Mouse (Mus musculus) lung, embryonic 14.5 days (tissue): ENCODE data around the gene Gm21981. TPM values are rescaled to one million over a fixed set of nuclear protein-coding genes. Genes with fewer than 3 reads are reported as not detected.

ENCODE experiments used
- ATAC-seq: fragments of 200-750 bp; cut with Nextera tagmentation; 2 replicates; pipeline ENCODE4 v1.8.0; 2017; ENCODE audit warnings: mild to moderate bottlenecking, moderate TSS enrichment, moderate library complexity; ENCODE audit not compliant: insufficient read depth
- DNase-seq: peaks from one replicate; pipeline ENCODE4 v3.0.0-alpha.2; 2015
- H3K27ac ChIP-seq: fragments of 300-500 bp; sonication (generic); 2 replicates; pipeline ENCODE4 v1.5.1; 2014; ENCODE audit warnings: low read depth, mild to moderate bottlenecking, moderate library complexity
- H3K27me3 ChIP-seq: fragments of 300-500 bp; sonication (generic); 2 replicates; pipeline ENCODE4 v1.6.1; 2014; ENCODE audit warnings: low read length, control low read depth; ENCODE audit not compliant: insufficient read depth
- H3K36me3 ChIP-seq: fragments of 300-500 bp; sonication (generic); 2 replicates; pipeline ENCODE4 v1.6.1; 2014; ENCODE audit warnings: control low read depth; ENCODE audit not compliant: insufficient read depth
- H3K4me1 ChIP-seq: fragments of 300-500 bp; sonication (generic); 2 replicates; pipeline ENCODE4 v1.6.1; 2014; ENCODE audit warnings: antibody characterized with exemption, control low read depth; ENCODE audit not compliant: insufficient read depth
- H3K4me2 ChIP-seq: fragments of 300-500 bp; sonication (generic); 2 replicates; pipeline ENCODE4 v1.6.1; 2014; ENCODE audit warnings: mild to moderate bottlenecking
- H3K4me3 ChIP-seq: fragments of 300-500 bp; sonication (generic); 2 replicates; pipeline ENCODE4 v1.5.1; 2014; ENCODE audit warnings: low read depth, low read length
- H3K9ac ChIP-seq: fragments of 300-500 bp; sonication (generic); 2 replicates; pipeline ENCODE4 v1.6.1; 2014
- H3K9me3 ChIP-seq: fragments of 300-500 bp; sonication (generic); 2 replicates; pipeline ENCODE4 v1.6.1; 2016; ENCODE audit warnings: low read depth, low read length, control low read depth
- CTCF ChIP-seq: IDR thresholded peaks from 2 replicates; pipeline ENCODE4 v1.5.1; 2016; ENCODE audit warnings: antibody characterized with exemption, low read depth
- WGBS: fragments of 180-500 bp; shearing (Covaris S2); extraction: QIAGEN DNeasy Blood & Tissue Kit; methylation state at CpG from one replicate; pipeline ENCODE4 v1.1.7; 2014; 5-methylcytosine and 5-hydroxymethylcytosine counted together
- polyA plus RNA-seq: library from polyadenylated mRNA; unstranded; fragments of >200 nt; fragmentation: Nextera tagmentation; extraction: Ambion mirVana; gene quantifications from 2 replicates; pipeline ENCODE4 v1.2.1, GENCODE M21; 2014

Gene Gm21981
- 1.1 and 1.3 TPM in 2 replicates for polyA plus RNA-seq

DNA sequence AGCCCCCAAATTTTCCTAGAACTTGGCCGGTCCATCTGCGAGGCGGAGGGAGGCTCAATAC, at the start of gene Gm21981:
Gene Gm21981 (minus strand): TSS at position 14 of the 61 bp plus-strand sequence.
- ATAC-seq (no peak), DNase-seq (no peak)
- WGBS = 0% methylated on average over 3 of the region's 3 CpGs
- H3K9me3 ChIP-seq = no peaks in the 10 kb centered on the region
- 0 out of 2 replicates have a peak, but pooled peaks cover 7% of the 10 kb centered on the region for H3K36me3 ChIP-seq
- H3K4me3 ChIP-seq = peak within 1 kb of the TSS; percentile 71
- peak within 1 kb of the TSS; percentile 79 for H3K9ac ChIP-seq
- TF ChIP-seq CTCF = no peak
- H3K27ac ChIP-seq = peak within 1 kb of the TSS; percentile 54; the same call in 1 of the 2 replicates
- H3K4me2 ChIP-seq = peak within 1 kb of the TSS; percentile 73
- H3K27me3 ChIP-seq = no peaks in the 10 kb centered on the region
- H3K4me1 ChIP-seq = peaks cover 3% of the 10 kb centered on the region; the same call in 1 of the 2 replicates

DNA sequence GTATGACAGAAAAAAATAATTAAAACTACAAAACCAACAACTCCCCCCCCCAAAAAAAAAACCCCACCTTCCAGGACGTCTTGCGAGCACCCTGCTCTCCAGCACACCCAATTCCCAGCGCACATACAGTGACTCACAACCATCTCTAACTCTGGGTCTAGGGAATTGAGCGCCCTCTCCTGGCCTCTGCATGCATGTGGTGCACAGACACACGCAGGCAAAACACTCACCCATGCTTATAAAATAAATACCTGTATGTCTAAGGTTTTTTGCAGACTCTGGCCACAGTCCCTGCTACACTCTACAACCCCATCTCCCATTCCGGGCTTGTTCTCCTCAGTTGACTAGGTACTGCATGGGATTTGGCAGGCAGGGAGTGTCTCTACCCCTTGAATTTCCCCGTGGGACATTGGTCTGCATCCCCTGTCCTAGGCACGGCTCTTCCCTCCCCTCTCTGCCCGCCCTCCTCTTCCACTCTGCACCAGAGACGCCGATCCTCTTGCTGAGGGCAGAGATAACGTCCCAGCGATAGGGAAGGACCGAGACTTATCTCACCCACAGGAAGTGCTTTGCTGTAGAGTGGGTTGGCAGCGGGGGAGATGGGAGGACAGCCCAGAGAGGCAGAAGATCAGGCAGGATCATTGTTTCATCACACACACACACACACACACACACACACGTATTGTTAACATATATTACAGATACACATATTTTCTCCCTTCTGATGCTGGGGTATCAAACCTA, 48.9 kb upstream of the Gm21981 start:
- 26% methylated on average over 16 of the region's 16 CpGs for WGBS
- peaks cover 4% of the 10 kb centered on the region; the same call in 1 of the 2 replicates for H3K4me1 ChIP-seq
- H3K27me3 ChIP-seq = peaks cover 13% of the 10 kb centered on the region; the same call in 1 of the 2 replicates
- no peak overlapping the region for H3K9ac ChIP-seq
- H3K27ac ChIP-seq = no peak overlapping the region
- peak; percentile 33 for DNase-seq
- no peaks in the 10 kb centered on the region for H3K36me3 ChIP-seq
- H3K9me3 ChIP-seq = peaks cover 6% of the 10 kb centered on the region; the same call in 1 of the 2 replicates
- no peak overlapping the region for H3K4me2 ChIP-seq
- no peak for ATAC-seq
- TF ChIP-seq CTCF = peak; percentile 49
- no peak overlapping the region for H3K4me3 ChIP-seq

DNA sequence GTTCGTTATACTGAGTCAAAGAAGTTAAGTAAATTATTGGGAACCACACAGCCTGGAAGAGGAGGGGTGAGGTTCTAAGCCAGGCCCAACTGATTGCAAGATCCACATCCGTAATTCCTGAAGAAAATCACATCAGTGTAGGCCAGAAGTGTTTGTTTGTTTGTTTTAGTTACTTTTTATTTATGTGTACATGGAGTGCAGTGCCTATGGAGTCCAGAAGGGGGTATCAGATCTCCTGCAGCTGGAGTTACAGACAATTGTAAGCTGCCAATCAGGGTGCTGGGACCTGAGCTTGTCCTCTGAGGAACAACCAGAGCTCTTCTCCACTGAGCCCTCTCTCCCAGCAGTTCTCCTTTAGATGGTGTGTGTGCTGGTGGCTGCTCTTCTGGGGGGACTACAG, 45.9 kb upstream of the Gm21981 start:
- H3K4me3 ChIP-seq = no peak overlapping the region
- no peak overlapping the region for H3K9ac ChIP-seq
- H3K27me3 ChIP-seq = peaks cover 17% of the 10 kb centered on the region; the same call in 1 of the 2 replicates
- ATAC-seq (no peak), DNase-seq (no peak)
- 71% methylated on average over 2 of the region's 2 CpGs for WGBS
- H3K4me2 ChIP-seq = no peak overlapping the region
- peaks cover 6% of the 10 kb centered on the region; the same call in 1 of the 2 replicates for H3K9me3 ChIP-seq
- no peaks in the 10 kb centered on the region for H3K36me3 ChIP-seq
- H3K4me1 ChIP-seq = peaks cover 4% of the 10 kb centered on the region; the same call in 1 of the 2 replicates
- TF ChIP-seq CTCF = peak; percentile 16; the same call in 1 of the 2 replicates
- no peak overlapping the region for H3K27ac ChIP-seq

DNA sequence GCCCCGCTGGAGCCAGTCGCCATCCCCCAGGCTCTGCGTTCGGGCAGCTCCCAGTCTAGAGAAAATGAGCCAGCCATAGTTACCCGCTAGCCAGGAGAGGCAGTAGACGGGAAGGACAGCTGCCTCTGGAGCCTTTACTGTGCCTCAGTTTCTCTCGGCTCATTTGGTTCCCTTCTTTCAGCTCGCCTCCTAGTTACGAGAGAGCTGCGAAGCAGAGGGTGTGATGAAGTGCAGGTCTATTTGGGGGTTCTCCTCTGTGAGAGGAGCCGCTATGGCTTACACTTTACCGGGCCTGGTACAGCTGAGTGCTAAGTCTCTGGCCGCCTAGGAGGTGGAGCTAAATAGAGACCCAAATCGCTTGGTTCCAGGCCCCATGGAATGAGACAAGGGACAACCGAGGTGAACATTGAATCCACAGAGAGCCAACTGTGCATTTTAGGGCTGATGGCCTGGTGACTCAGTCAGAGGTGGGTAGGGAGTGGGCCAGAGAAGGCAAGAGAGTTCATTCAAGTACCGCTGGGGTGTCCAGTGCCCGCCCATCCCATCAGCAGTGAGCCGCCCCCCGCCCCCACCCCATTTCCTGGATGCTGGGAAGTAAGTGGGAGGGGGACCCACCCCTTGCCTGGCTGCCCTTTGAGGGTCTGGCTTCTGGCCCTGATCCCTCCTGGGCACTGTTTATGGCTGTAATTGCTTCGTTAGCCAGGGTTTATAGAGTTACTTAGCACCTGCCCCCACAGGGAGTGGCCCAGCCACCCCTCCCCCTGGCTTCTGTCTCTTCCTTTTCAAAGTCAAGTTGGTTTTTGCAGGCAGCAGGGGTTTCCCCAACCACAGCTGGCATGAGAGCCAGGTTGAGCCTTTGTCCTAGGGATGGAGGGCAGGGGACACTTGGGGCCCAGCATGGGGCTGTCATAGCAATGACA, 44.9 kb upstream of the Gm21981 start:
- Histone ChIP-seq H3K27me3 (peaks cover 17% of the 10 kb centered on the region; the same call in 1 of the 2 replicates), H3K9ac (peak overlapping the region; percentile 72), H3K4me1 (peaks cover 4% of the 10 kb centered on the region; the same call in 1 of the 2 replicates), H3K36me3 (no peaks in the 10 kb centered on the region), H3K9me3 (no peaks in the 10 kb centered on the region), H3K4me3 (peak overlapping the region; percentile 73), H3K4me2 (peak overlapping the region; percentile 99), H3K27ac (peak overlapping the region; percentile 54; the same call in 1 of the 2 replicates)
- WGBS = 12% methylated on average over 20 of the region's 20 CpGs
- ATAC-seq (no peak), DNase-seq (no peak)
- TF ChIP-seq CTCF = no peak

DNA sequence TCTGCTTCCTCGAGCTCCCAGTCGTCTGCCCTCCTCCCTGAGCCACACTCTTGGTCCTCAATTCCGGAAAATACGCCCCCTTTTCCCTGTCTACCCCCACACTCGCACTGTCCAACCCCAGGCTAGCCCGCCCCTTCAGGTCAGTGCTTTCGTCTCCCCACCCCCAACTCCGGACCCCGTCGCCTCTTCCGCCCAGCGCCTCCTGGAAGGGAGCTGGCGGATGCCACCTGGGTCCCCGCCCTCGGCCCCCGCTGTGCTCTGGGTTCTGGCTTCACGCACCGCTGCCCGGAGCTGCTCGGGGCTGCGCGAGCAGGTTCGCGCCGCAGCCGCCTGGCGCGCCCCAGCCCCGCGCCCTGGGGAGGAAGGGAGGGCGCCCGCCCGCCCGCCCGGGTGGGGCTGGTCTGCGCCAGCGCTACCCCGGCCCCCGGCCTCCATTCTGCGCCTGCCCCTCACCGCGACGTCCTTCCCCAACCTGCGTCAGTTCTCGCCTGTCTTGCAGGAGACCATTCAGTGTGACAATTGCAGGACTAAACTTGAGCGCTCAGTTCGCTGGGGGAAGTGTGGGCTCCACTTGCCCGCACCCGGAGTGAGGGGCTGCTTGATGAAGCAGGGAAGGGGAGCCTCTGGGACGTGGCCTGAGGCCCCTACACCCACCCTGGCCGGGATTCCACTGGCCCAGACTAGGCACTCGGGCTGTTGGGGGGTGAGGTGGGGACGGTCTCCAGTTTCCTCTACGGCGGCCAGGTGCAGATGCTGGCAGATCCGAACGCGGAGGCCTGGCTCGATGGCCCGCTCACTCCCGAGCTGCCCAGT, 44.0 kb upstream of the Gm21981 start:
- H3K4me3 ChIP-seq = peak overlapping the region; percentile 73
- ATAC-seq = peak; percentile 43
- peak overlapping the region; percentile 72 for H3K9ac ChIP-seq
- peak overlapping the region; percentile 54; the same call in 1 of the 2 replicates for H3K27ac ChIP-seq
- under 1% methylated on average over 52 of the region's 61 CpGs for WGBS
- no peaks in the 10 kb centered on the region for H3K9me3 ChIP-seq
- no peak for TF ChIP-seq CTCF
- peak overlapping the region; percentile 99 for H3K4me2 ChIP-seq
- peak; percentile 45 for DNase-seq
- H3K36me3 ChIP-seq = no peaks in the 10 kb centered on the region
- peaks cover 17% of the 10 kb centered on the region; the same call in 1 of the 2 replicates for H3K27me3 ChIP-seq
- peaks cover 4% of the 10 kb centered on the region; the same call in 1 of the 2 replicates for H3K4me1 ChIP-seq

DNA sequence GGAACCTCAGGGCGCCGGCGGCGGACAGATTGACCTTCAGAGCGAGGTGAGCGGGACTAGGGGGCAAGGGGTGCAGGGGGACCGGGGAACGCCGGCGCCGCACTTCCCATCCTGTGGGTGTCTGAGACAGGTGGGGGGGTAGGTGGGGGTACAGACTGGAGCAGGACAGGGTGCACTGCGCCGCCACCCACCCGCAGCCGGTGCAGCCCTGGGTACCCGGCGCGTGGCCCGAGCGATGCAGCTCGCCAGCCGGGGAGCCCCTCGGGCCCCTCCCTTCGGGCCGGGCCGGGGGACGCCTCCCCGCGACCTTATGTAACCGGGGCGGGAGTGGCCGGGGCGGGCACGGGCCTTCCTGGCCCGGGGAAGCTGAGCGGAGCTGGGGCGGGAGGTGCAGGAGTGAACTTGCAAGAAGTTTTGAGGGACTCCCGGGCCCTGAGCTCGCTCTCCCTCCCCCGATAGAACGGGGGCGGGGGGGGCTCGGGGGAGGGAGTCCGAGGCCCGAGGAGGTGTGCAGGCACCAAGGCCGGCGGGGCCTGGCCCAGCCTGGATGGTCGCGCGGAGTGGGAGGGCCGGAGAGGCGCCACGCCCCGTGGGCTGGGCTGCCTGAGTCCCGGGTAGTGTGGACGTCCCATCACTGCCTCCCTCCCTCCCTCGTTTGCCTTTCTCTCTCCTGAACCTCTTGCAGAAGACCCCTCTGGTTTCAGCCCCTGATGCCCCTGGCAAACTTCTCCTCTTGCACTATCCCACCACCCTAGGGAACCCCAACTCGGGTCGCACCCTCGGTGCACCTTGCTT, 43.2 kb upstream of the Gm21981 start:
- no peak for TF ChIP-seq CTCF

More for the DNA sequence above, 43.2 kb upstream of the Gm21981 start:
- Histone ChIP-seq H3K4me1 (peaks cover 4% of the 10 kb centered on the region; the same call in 1 of the 2 replicates), H3K4me3 (peak overlapping the region; percentile 73), H3K36me3 (no peaks in the 10 kb centered on the region), H3K27ac (peak overlapping the region; percentile 67; the same call in 1 of the 2 replicates), H3K9ac (peak overlapping the region; percentile 72), H3K4me2 (peak overlapping the region; percentile 99), H3K9me3 (no peaks in the 10 kb centered on the region), H3K27me3 (peaks cover 17% of the 10 kb centered on the region; the same call in 1 of the 2 replicates)
- WGBS = under 1% methylated on average over 49 of the region's 60 CpGs
- DNase-seq (peak; percentile 87), ATAC-seq (peak; percentile 92)
